Mouse (Mus musculus) regulatory T cell (primary cell): Measurements from ENCODE around the gene Nicn1.

Source experiments
- in situ Hi-C: fragments of 300-600 bp; cut with MboI, MseI; formaldehyde crosslinking; loops from one replicate; pipeline ENCODE4 v1.15.1; 2025; ENCODE audit warnings: high pct_unique_total_duplicates

The Nicn1 gene

GRCm38 (mm10) chr9:108325811-108326210, 35.6 kb downstream of the Nicn1 start:
- in situ Hi-C loops: no loop called here

GRCm38 (mm10) chr9:108337848-108338550, 47.8 kb downstream of the Nicn1 start:
- in situ Hi-C loops: no loop called here

- in situ Hi-C loops: no loop called here
Observed at GRCm38 (mm10) chr9:108338551-108338885, 48.3 kb downstream of the Nicn1 start.

- in situ Hi-C loops: no loop called here
Observed at GRCm38 (mm10) chr9:108338886-108339781, 48.9 kb downstream of the Nicn1 start, which contains the start of gene Gpx1. Gpx1 (plus strand) TSS chr9:108338903.

- in situ Hi-C loops: loop anchor here (5.0 kb wide), 1 partner anchor 33 kb away; the partner anchor contains the start of genes Rhoa and Tcta
Observed at GRCm38 (mm10) chr9:108339886-108340257, 49.6 kb downstream of the Nicn1 start.

- in situ Hi-C loops: loop anchor here (5.0 kb wide), 1 partner anchor 33 kb away; the partner anchor contains the start of genes Rhoa and Tcta
Observed at GRCm38 (mm10) chr9:108340258-108341138, 50.3 kb downstream of the Nicn1 start.

- in situ Hi-C loops: loop anchor here (5.0 kb wide), 1 partner anchor 34 kb away; the partner anchor contains the start of genes Rhoa and Tcta
Observed at GRCm38 (mm10) chr9:108341139-108341475, 50.9 kb downstream of the Nicn1 start.

- in situ Hi-C loops: loop anchor here (5.0 kb wide), 1 partner anchor 34 kb away; the partner anchor contains the start of genes Rhoa and Tcta
Observed at GRCm38 (mm10) chr9:108341801-108342200, 51.6 kb downstream of the Nicn1 start.

- in situ Hi-C loops: loop anchor here (5.0 kb wide), 1 partner anchor 35 kb away; the partner anchor contains the start of genes Rhoa and Tcta
Observed at GRCm38 (mm10) chr9:108342301-108342831, 52.1 kb downstream of the Nicn1 start.

GRCm38 (mm10) chr9:108343331-108343730, 53.1 kb downstream of the Nicn1 start:
- in situ Hi-C loops: loop anchor here (5.0 kb wide), 1 partner anchor 36 kb away; the partner anchor contains the start of genes Rhoa and Tcta

GRCm38 (mm10) chr9:108343835-108344234, 53.6 kb downstream of the Nicn1 start:
- in situ Hi-C loops: loop anchor here (5.0 kb wide), 1 partner anchor 37 kb away; the partner anchor contains the start of genes Rhoa and Tcta

- in situ Hi-C loops: loop anchor here (5.0 kb wide), 1 partner anchor 37 kb away; the partner anchor contains the start of genes Rhoa and Tcta
Observed at GRCm38 (mm10) chr9:108344471-108344870, 54.2 kb downstream of the Nicn1 start.
